Mouse (Mus musculus): ENCODE results near the gene Parp16. TPM values are rescaled to one million over a fixed set of nuclear protein-coding genes. Genes with fewer than 3 reads are reported as not detected.

Gene Parp16
- polyA plus RNA-seq, 1 experiment from 2014 or later: 8.6 TPM

DNA sequence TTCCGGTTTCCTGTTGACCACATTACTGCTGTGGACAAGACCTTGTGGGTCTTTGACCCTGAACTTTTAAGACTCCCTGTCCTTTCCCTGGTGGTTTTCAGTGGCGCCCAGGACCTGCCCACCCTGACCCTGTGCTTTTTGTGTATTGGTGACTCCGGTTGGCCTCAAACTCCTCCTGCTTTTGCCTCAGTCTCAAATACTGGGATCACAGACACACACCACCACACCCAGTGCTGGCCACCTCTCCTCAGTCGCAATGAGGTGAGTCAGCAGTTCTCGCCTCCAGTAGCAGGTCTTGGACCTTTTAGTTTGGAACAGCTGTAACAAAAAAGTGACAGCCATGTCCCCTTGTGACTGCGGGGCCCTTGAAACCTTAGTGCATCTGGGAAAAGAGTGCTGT lies 2.7 kb downstream of the Parp16 start:
- Histone ChIP-seq H3K4me2 (ENCODE audit: low read length) (no peak overlapping the region), H3K4me1 (replicated peaks; ENCODE audit: insufficient read depth, low read length) (peaks cover 20% of the 10 kb centered on the region; the same call in 1 of the 2 replicates), H3K27ac (no peak overlapping the region), H3K4me3 (replicated peaks; ENCODE audit: low read depth, low read length) (no peak overlapping the region), H3K9ac (ENCODE audit: low read depth, low read length) (no peak overlapping the region), H3K27me3 (ENCODE audit: insufficient read depth, low read length) (no peaks in the 10 kb centered on the region), H3K36me3 (ENCODE audit: insufficient read depth, low read length) (no peaks in the 10 kb centered on the region), H3K9me3 (replicated peaks; ENCODE audit: low read length) (no peaks in the 10 kb centered on the region)
- WGBS: 81% methylated on average over 6 of the region's 6 CpGs
- ATAC-seq (replicated peaks; ENCODE audit: low FRiP score, low read depth): no peak
- TF ChIP-seq CTCF (IDR thresholded peaks at IDR 0.05; ENCODE audit: low read depth): no peak
- DNase-seq (ENCODE audit: low spot score): no peak

DNA sequence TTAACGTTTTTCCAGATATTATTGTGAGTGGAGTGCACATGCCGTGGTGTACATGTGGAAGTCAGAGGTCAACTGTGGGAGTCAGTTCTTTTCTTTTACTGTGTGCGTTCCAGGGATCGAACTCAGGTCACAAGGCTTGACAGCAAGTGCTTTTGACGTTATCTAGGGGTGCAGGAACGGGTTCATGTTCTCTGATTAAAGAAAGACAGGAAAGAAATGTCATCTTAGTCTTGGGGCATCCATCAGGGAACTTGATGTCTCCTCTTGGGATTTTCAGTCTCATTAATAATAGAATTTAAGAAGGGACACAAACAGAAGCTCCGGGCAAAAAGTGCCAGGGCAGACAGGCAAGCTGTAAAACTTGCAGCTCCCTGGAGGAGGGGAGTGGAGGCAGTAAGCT lies 4.6 kb downstream of the Parp16 start:
- peaks cover 14% of the 10 kb centered on the region; the same call in 1 of the 2 replicates for H3K4me1 ChIP-seq (replicated peaks; ENCODE audit: insufficient read depth, low read length)
- no peak for DNase-seq (ENCODE audit: low spot score)
- no peak overlapping the region for H3K27ac ChIP-seq
- H3K4me3 ChIP-seq (replicated peaks; ENCODE audit: low read depth, low read length): no peak overlapping the region
- 14% methylated on average over 7 of the region's 7 CpGs for WGBS
- ATAC-seq (replicated peaks; ENCODE audit: low FRiP score, low read depth): no peak
- TF ChIP-seq CTCF (IDR thresholded peaks at IDR 0.05; ENCODE audit: low read depth): no peak
- no peak overlapping the region for H3K4me2 ChIP-seq (ENCODE audit: low read length)
- H3K9ac ChIP-seq (ENCODE audit: low read depth, low read length): no peak overlapping the region
- H3K36me3 ChIP-seq (ENCODE audit: insufficient read depth, low read length): no peaks in the 10 kb centered on the region
- H3K27me3 ChIP-seq (ENCODE audit: insufficient read depth, low read length): no peaks in the 10 kb centered on the region
- no peaks in the 10 kb centered on the region for H3K9me3 ChIP-seq (replicated peaks; ENCODE audit: low read length)

DNA sequence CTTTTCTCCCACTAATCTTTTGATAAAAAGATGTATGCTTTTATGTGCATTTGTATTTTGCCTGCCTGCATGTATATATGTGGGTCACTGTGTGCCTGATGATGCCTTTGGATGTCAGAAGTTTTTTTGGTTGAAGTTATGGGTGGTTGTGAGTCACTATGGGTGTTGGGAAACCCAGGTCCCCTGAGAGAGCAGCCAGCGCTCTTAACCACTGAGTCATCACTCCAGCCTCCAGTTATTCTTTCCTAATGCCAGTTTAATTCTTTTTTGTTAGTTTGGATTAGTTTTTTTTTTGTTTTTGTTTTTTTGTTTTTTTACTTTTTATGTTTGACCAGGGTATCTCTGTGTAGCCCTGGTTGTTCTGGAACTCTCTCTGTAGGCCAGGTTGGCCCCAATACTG lies 5.5 kb downstream of the Parp16 start:
- DNase-seq (ENCODE audit: low spot score): no peak

DNA sequence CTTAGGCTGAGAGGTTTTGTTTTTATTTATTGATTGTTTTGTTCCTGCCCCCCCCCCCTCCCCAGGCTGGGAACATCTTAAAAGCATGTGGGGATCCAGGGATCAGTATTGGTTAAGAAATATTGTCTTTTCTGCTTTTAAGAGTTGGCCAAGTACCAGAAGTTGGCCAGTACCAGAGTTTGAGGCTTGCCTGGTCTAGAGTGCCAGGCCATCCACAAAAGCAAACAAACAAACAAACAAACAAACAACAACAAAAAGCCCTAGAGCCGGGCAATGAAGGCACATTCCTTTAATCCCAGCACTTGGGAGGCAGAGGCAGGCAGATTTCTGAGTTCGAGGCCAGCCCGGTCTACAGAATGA lies 5.8 kb downstream of the Parp16 start:
- 0 out of 2 replicates have a peak, but pooled peaks cover 1% of the 10 kb centered on the region for H3K4me1 ChIP-seq (replicated peaks; ENCODE audit: insufficient read depth, low read length)
- no peak overlapping the region for H3K4me2 ChIP-seq (ENCODE audit: low read length)
- DNase-seq (ENCODE audit: low spot score): no peak
- no peaks in the 10 kb centered on the region for H3K27me3 ChIP-seq (ENCODE audit: insufficient read depth, low read length)
- H3K9ac ChIP-seq (ENCODE audit: low read depth, low read length): no peak overlapping the region
- no peak overlapping the region for H3K4me3 ChIP-seq (replicated peaks; ENCODE audit: low read depth, low read length)
- H3K27ac ChIP-seq: peak overlapping the region; percentile 74; the same call in 1 of the 2 replicates
- no peak for TF ChIP-seq CTCF (IDR thresholded peaks at IDR 0.05; ENCODE audit: low read depth)
- ATAC-seq (replicated peaks; ENCODE audit: low FRiP score, low read depth): no peak
- 39% methylated on average over 3 of the region's 3 CpGs for WGBS
- no peaks in the 10 kb centered on the region for H3K9me3 ChIP-seq (replicated peaks; ENCODE audit: low read length)
- no peaks in the 10 kb centered on the region for H3K36me3 ChIP-seq (ENCODE audit: insufficient read depth, low read length)

More for the DNA sequence above, 5.5 kb downstream of the Parp16 start:
- Histone ChIP-seq H3K27me3 (ENCODE audit: insufficient read depth, low read length) (no peaks in the 10 kb centered on the region), H3K9ac (ENCODE audit: low read depth, low read length) (no peak overlapping the region), H3K9me3 (replicated peaks; ENCODE audit: low read length) (no peaks in the 10 kb centered on the region), H3K4me1 (replicated peaks; ENCODE audit: insufficient read depth, low read length) (peaks cover 5% of the 10 kb centered on the region; the same call in 1 of the 2 replicates), H3K36me3 (ENCODE audit: insufficient read depth, low read length) (no peaks in the 10 kb centered on the region), H3K27ac (peak overlapping the region; percentile 42; the same call in 1 of the 2 replicates), H3K4me3 (replicated peaks; ENCODE audit: low read depth, low read length) (no peak overlapping the region), H3K4me2 (ENCODE audit: low read length) (no peak overlapping the region)
- 73% methylated on average over 1 of the region's 1 CpGs for WGBS
- ATAC-seq (replicated peaks; ENCODE audit: low FRiP score, low read depth): no peak
- TF ChIP-seq CTCF (IDR thresholded peaks at IDR 0.05; ENCODE audit: low read depth): no peak

DNA sequence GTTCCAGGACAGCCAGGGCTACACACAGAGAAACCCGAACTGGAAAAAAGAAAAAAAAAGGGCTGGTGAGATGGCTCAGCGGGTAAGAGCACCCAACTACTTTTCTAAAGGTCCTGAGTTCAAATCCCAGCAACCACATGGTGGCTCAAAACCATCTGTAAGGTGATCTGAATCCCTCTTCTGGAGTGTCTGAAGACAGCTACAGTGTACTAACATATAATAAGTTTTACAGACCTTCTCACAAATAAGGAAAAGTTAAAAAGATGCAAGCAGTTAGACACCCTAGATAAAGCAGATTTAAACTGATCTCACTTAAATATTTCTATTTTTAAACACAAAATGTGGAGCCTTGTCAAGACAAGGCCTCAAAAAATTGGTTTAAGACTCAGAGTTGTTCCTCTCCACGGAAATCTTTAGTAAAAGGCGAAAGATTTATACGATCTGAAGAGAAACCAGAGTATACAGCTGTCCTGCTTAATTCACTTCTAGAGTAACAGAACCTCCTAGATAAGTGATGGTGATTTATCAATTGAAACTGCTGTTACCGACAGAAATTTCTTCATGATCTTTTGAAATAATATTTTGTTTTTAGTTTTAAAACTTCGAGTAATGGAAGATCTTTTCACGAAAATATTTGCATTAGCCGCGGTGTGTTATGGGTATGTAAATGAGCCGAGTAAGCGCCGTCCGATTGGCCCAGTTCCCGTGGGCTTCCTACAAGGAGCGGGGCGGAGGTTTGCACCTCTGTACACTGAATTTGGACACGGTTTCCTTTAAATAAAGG lies 6.4 kb downstream of the Parp16 start:
- H3K9me3 ChIP-seq (replicated peaks; ENCODE audit: low read length): no peaks in the 10 kb centered on the region
- peak overlapping the region; percentile 74 for H3K27ac ChIP-seq
- H3K4me1 ChIP-seq (replicated peaks; ENCODE audit: insufficient read depth, low read length): no peaks in the 10 kb centered on the region
- TF ChIP-seq CTCF (IDR thresholded peaks at IDR 0.05; ENCODE audit: low read depth): no peak
- H3K9ac ChIP-seq (ENCODE audit: low read depth, low read length): peak overlapping the region; percentile 47; the same call in 1 of the 2 replicates
- no peaks in the 10 kb centered on the region for H3K36me3 ChIP-seq (ENCODE audit: insufficient read depth, low read length)
- peak overlapping the region; percentile 29; the same call in 1 of the 2 replicates for H3K4me3 ChIP-seq (replicated peaks; ENCODE audit: low read depth, low read length)
- DNase-seq (ENCODE audit: low spot score) (peak; percentile 96), ATAC-seq (replicated peaks; ENCODE audit: low FRiP score, low read depth) (peak; percentile 80)
- 1% methylated on average over 18 of the region's 18 CpGs for WGBS
- H3K27me3 ChIP-seq (ENCODE audit: insufficient read depth, low read length): no peaks in the 10 kb centered on the region
- H3K4me2 ChIP-seq (ENCODE audit: low read length): peak overlapping the region; percentile 55

DNA sequence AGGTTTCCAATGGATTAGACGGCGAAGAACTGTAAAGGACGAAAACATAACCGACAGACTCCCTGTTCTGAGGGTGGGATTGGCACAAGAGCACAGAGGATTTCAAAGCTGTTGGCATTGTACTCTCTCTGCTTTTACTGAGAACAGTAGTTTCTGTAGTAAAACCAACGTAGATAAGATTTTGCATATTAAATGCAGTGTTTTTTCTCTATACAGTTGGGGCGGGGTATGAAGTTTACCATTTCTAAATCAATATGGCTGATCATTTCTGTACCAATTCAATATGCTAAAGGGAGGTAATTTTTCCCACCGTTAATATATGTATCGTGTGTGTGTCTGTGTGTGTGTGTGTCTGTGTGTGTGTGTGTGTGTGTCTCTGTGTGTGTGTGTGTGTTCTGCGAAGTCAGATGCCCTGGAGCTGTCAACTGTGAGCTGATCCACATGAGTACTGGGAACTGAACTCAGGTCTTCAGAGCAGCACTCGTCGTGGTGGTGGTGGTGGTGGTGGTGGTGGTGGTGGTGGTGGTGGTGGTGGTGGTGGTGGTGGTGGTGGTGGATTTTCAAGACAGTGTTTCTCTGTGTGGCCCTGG lies 7.1 kb downstream of the Parp16 start:
- 23% methylated on average over 10 of the region's 11 CpGs for WGBS
- ATAC-seq (replicated peaks; ENCODE audit: low FRiP score, low read depth): no peak

More for the DNA sequence above, 7.1 kb downstream of the Parp16 start:
- no peak for TF ChIP-seq CTCF (IDR thresholded peaks at IDR 0.05; ENCODE audit: low read depth)
- Histone ChIP-seq H3K4me1 (replicated peaks; ENCODE audit: insufficient read depth, low read length) (no peaks in the 10 kb centered on the region), H3K9ac (ENCODE audit: low read depth, low read length) (peak overlapping the region; percentile 47; the same call in 1 of the 2 replicates), H3K27me3 (ENCODE audit: insufficient read depth, low read length) (no peaks in the 10 kb centered on the region), H3K4me2 (ENCODE audit: low read length) (peak overlapping the region; percentile 55), H3K4me3 (replicated peaks; ENCODE audit: low read depth, low read length) (peak overlapping the region; percentile 29; the same call in 1 of the 2 replicates), H3K36me3 (ENCODE audit: insufficient read depth, low read length) (no peaks in the 10 kb centered on the region), H3K27ac (peak overlapping the region; percentile 74), H3K9me3 (replicated peaks; ENCODE audit: low read length) (no peaks in the 10 kb centered on the region)
- DNase-seq (ENCODE audit: low spot score): no peak
